Mouse (Mus musculus): Measurements from ENCODE around the gene Rps11. TPM values are rescaled to one million over a fixed set of nuclear protein-coding genes. Genes with fewer than 3 reads are reported as not detected.
A peak's percentile ranks its signal among the peaks of the same experiment; 100 is the strongest.
"Not testable (repeated sequence)": the region's sequence is repeated elsewhere in the genome, so short reads cannot be mapped to it uniquely, and the experiment has no call there.

The Rps11 gene
- polyA plus RNA-seq (2012; ENCODE audit: insufficient read depth, insufficient read length, missing spikeins) = 1,675 and 1,722 TPM in 2 replicates

GRCm38 (mm10) chr7:45124224-45125143 is at the start of gene Rps11:
Gene Rps11 (minus strand): TSS chr7:45124439.
- H3K4me1 ChIP-seq (ENCODE audit: control insufficient read depth, insufficient read depth, low read length) = peaks cover 23% of the 10 kb centered on the region
- H3K27ac ChIP-seq (ENCODE audit: insufficient read depth, low read depth, low read length) = peak within 1 kb of the TSS; percentile 84
- no peak for TF ChIP-seq POLR2A (IDR thresholded peaks at IDR 0.05; ENCODE audit: borderline replicate concordance, low read depth, low read length)
- H3K4me3 ChIP-seq (ENCODE audit: insufficient read depth, low read length) = peak within 1 kb of the TSS; percentile 87

- H3K27ac ChIP-seq (ENCODE audit: insufficient read depth, low read depth, low read length); H3K4me3 ChIP-seq (ENCODE audit: insufficient read depth, low read length); H3K4me1 ChIP-seq (ENCODE audit: control insufficient read depth, insufficient read depth, low read length): not testable (repeated sequence)
These were observed 49.5 kb upstream of the Rps11 start for GRCm38 (mm10) chr7:45173772-45174171.

- H3K4me3 ChIP-seq (ENCODE audit: insufficient read depth, low read length) = no peak overlapping the region
These were observed 48.7 kb upstream of the Rps11 start for GRCm38 (mm10) chr7:45172974-45173373.

GRCm38 (mm10) chr7:45169495-45169894 is 45.3 kb upstream of the Rps11 start:
- no peaks in the 10 kb centered on the region for H3K4me1 ChIP-seq (ENCODE audit: control insufficient read depth, insufficient read depth, low read length)
- H3K4me3 ChIP-seq (ENCODE audit: insufficient read depth, low read length) = no peak overlapping the region
- TF ChIP-seq POLR2A (IDR thresholded peaks at IDR 0.05; ENCODE audit: borderline replicate concordance, low read depth, low read length) = no peak
- no peak for TF ChIP-seq CTCF (IDR thresholded peaks at IDR 0.05; ENCODE audit: low read depth, low read length)
- H3K27ac ChIP-seq (ENCODE audit: insufficient read depth, low read depth, low read length) = no peak overlapping the region

More at GRCm38 (mm10) chr7:45172974-45173373, 48.7 kb upstream of the Rps11 start:
- TF ChIP-seq CTCF (IDR thresholded peaks at IDR 0.05; ENCODE audit: low read depth, low read length) (peak; percentile 36; the same call in 1 of the 2 replicates), POLR2A (IDR thresholded peaks at IDR 0.05; ENCODE audit: borderline replicate concordance, low read depth, low read length) (no peak)
- H3K4me1 ChIP-seq (ENCODE audit: control insufficient read depth, insufficient read depth, low read length) = no peaks in the 10 kb centered on the region
- H3K27ac ChIP-seq (ENCODE audit: insufficient read depth, low read depth, low read length) = no peak overlapping the region

GRCm38 (mm10) chr7:45168656-45169055 is 44.4 kb upstream of the Rps11 start:
- H3K27ac ChIP-seq (ENCODE audit: insufficient read depth, low read depth, low read length) = no peak overlapping the region
- TF ChIP-seq CTCF (IDR thresholded peaks at IDR 0.05; ENCODE audit: low read depth, low read length) (no peak), POLR2A (IDR thresholded peaks at IDR 0.05; ENCODE audit: borderline replicate concordance, low read depth, low read length) (no peak)
- H3K4me1 ChIP-seq (ENCODE audit: control insufficient read depth, insufficient read depth, low read length) = no peaks in the 10 kb centered on the region
- no peak overlapping the region for H3K4me3 ChIP-seq (ENCODE audit: insufficient read depth, low read length)

- TF ChIP-seq POLR2A (IDR thresholded peaks at IDR 0.05; ENCODE audit: borderline replicate concordance, low read depth, low read length) (no peak), CTCF (IDR thresholded peaks at IDR 0.05; ENCODE audit: low read depth, low read length) (no peak)
- H3K4me3 ChIP-seq (ENCODE audit: insufficient read depth, low read length) = no peak overlapping the region
- no peak overlapping the region for H3K27ac ChIP-seq (ENCODE audit: insufficient read depth, low read depth, low read length)
- no peaks in the 10 kb centered on the region for H3K4me1 ChIP-seq (ENCODE audit: control insufficient read depth, insufficient read depth, low read length)
These were observed 43.7 kb upstream of the Rps11 start for GRCm38 (mm10) chr7:45167761-45168445.

GRCm38 (mm10) chr7:45166950-45167401 is 42.7 kb upstream of the Rps11 start:
- Histone ChIP-seq H3K4me1 (ENCODE audit: control insufficient read depth, insufficient read depth, low read length) (no peaks in the 10 kb centered on the region), H3K4me3 (ENCODE audit: insufficient read depth, low read length) (no peak overlapping the region), H3K27ac (ENCODE audit: insufficient read depth, low read depth, low read length) (no peak overlapping the region)
- TF ChIP-seq CTCF (IDR thresholded peaks at IDR 0.05; ENCODE audit: low read depth, low read length) = no peak
- TF ChIP-seq POLR2A (IDR thresholded peaks at IDR 0.05; ENCODE audit: borderline replicate concordance, low read depth, low read length) = no peak

- no peak overlapping the region for H3K4me3 ChIP-seq (ENCODE audit: insufficient read depth, low read length)
- no peak overlapping the region for H3K27ac ChIP-seq (ENCODE audit: insufficient read depth, low read depth, low read length)
- TF ChIP-seq CTCF (IDR thresholded peaks at IDR 0.05; ENCODE audit: low read depth, low read length) (no peak), POLR2A (IDR thresholded peaks at IDR 0.05; ENCODE audit: borderline replicate concordance, low read depth, low read length) (no peak)
- H3K4me1 ChIP-seq (ENCODE audit: control insufficient read depth, insufficient read depth, low read length) = no peaks in the 10 kb centered on the region
These were observed 41.5 kb upstream of the Rps11 start for GRCm38 (mm10) chr7:45165701-45166100.

GRCm38 (mm10) chr7:45164833-45165232 is 40.6 kb upstream of the Rps11 start:
- no peak for TF ChIP-seq POLR2A (IDR thresholded peaks at IDR 0.05; ENCODE audit: borderline replicate concordance, low read depth, low read length)
- TF ChIP-seq CTCF (IDR thresholded peaks at IDR 0.05; ENCODE audit: low read depth, low read length) = no peak
- Histone ChIP-seq H3K4me3 (ENCODE audit: insufficient read depth, low read length) (no peak overlapping the region), H3K27ac (ENCODE audit: insufficient read depth, low read depth, low read length) (no peak overlapping the region), H3K4me1 (ENCODE audit: control insufficient read depth, insufficient read depth, low read length) (no peaks in the 10 kb centered on the region)

Data from bone marrow macrophage, adult 2 months (primary cell).